Mouse (Mus musculus) splenic B cell, adult 2 months (primary cell): ENCODE results near the gene B3galt4.

ENCODE experiments used
- DNase-seq: peaks from one replicate; pipeline ENCODE4 v3.0.0-alpha.2; 2011; ENCODE audit warnings: low read depth, low spot score
- H3K27me3 ChIP-seq: 2 replicates; pipeline ENCODE4 v1.6.1; 2012; ENCODE audit warnings: mild to moderate bottlenecking, low read length, moderate library complexity, mixed read lengths; ENCODE audit not compliant: control insufficient read depth, poor library complexity, insufficient read depth, severe bottlenecking
- H3K36me3 ChIP-seq: 2 replicates; pipeline ENCODE4 v1.6.1; 2012; ENCODE audit warnings: mild to moderate bottlenecking, low read length, moderate library complexity, mixed read lengths; ENCODE audit not compliant: control insufficient read depth, poor library complexity, insufficient read depth, severe bottlenecking

B3galt4 gene

GRCm38 (mm10) chr17:33900281-33900988, 50.9 kb downstream of the B3galt4 start:
- Histone ChIP-seq H3K36me3 (no peaks in the 10 kb centered on the region), H3K27me3 (no peaks in the 10 kb centered on the region)
- DNase-seq = no peak
